Mouse (Mus musculus) kidney, embryonic 16.5 days (tissue): ENCODE data around the gene Map3k21. TPM values are rescaled to one million over a fixed set of nuclear protein-coding genes. Genes with fewer than 3 reads are reported as not detected.

Experiments
- ATAC-seq: fragments of 200-750 bp; cut with Nextera tagmentation; 2 replicates; pipeline ENCODE4 v1.8.0; 2017; ENCODE audit warnings: moderate TSS enrichment; ENCODE audit not compliant: low FRiP score, low TSS enrichment
- H3K27ac ChIP-seq: fragments of 300-500 bp; sonication (generic); 2 replicates; pipeline ENCODE4 v1.5.1; 2014; ENCODE audit warnings: low read length
- H3K27me3 ChIP-seq: fragments of 300-500 bp; sonication (generic); 2 replicates; pipeline ENCODE4 v1.6.1; 2014; ENCODE audit warnings: low read length, control low read depth, mixed read lengths; ENCODE audit not compliant: insufficient read depth
- H3K36me3 ChIP-seq: fragments of 300-500 bp; sonication (generic); 2 replicates; pipeline ENCODE4 v1.6.1; 2014; ENCODE audit warnings: low read length, control low read depth, mixed read lengths; ENCODE audit not compliant: insufficient read depth
- H3K4me1 ChIP-seq: fragments of 300-500 bp; sonication (generic); 2 replicates; pipeline ENCODE4 v1.6.1; 2014; ENCODE audit warnings: low read length, control low read depth, mixed read lengths; ENCODE audit not compliant: insufficient read depth
- H3K4me2 ChIP-seq: fragments of 300-500 bp; sonication (generic); replicated peaks from 2 replicates; pipeline ENCODE4 v1.6.1; 2014; ENCODE audit warnings: low read depth, low read length
- H3K4me3 ChIP-seq: fragments of 300-500 bp; sonication (generic); 2 replicates; pipeline ENCODE4 v1.5.1; 2014; ENCODE audit warnings: mild to moderate bottlenecking, low read length
- H3K9ac ChIP-seq: fragments of 300-500 bp; sonication (generic); replicated peaks from 2 replicates; pipeline ENCODE4 v1.6.1; 2014; ENCODE audit warnings: low read length
- H3K9me3 ChIP-seq: fragments of 300-500 bp; sonication (generic); 2 replicates; pipeline ENCODE4 v1.6.1; 2016; ENCODE audit warnings: low read length, control low read depth
- WGBS: fragments of 180-500 bp; shearing (Covaris S2); extraction: QIAGEN DNeasy Blood & Tissue Kit; methylation state at CpG from one replicate; pipeline ENCODE4 v1.1.7; 2014; 5-methylcytosine and 5-hydroxymethylcytosine counted together
- polyA plus RNA-seq: library from polyadenylated mRNA; unstranded; fragments of >200 nt; fragmentation: Nextera tagmentation; extraction: Ambion mirVana; gene quantifications from 2 replicates; pipeline ENCODE4 v1.2.1, GENCODE M21; 2015

Gene Map3k21
- polyA plus RNA-seq, result 3.9 and 4.1 TPM in 2 replicates

- H3K27me3 ChIP-seq, result peaks cover 44% of the 10 kb centered on the region
- under 1% methylated on average over 91 of the region's 93 CpGs for WGBS
Observed at GRCm38 (mm10) chr8:125910365-125911228, at the start of gene Map3k21. Gene Map3k21 (plus strand): TSS chr8:125910450.

GRCm38 (mm10) chr8:125866125-125866524, 44.1 kb upstream of the Map3k21 start:
- no peak overlapping the region for H3K27ac ChIP-seq
- no peaks in the 10 kb centered on the region for H3K27me3 ChIP-seq
- no peak overlapping the region for H3K4me3 ChIP-seq
- H3K36me3 ChIP-seq, result no peaks in the 10 kb centered on the region
- H3K9ac ChIP-seq, result no peak overlapping the region
- H3K4me1 ChIP-seq, result peaks cover 12% of the 10 kb centered on the region
- no peak overlapping the region for H3K4me2 ChIP-seq
- no peak for ATAC-seq
- WGBS, result 74% methylated on average over 12 of the region's 12 CpGs
- H3K9me3 ChIP-seq, result no peaks in the 10 kb centered on the region

More at GRCm38 (mm10) chr8:125910365-125911228, at the start of gene Map3k21:
- peak within 1 kb of the TSS; percentile 74 for H3K9ac ChIP-seq
- no peaks in the 10 kb centered on the region for H3K36me3 ChIP-seq
- H3K4me3 ChIP-seq, result peak within 1 kb of the TSS; percentile 57
- H3K4me1 ChIP-seq, result peaks cover 22% of the 10 kb centered on the region
- H3K4me2 ChIP-seq, result peak within 1 kb of the TSS; percentile 96
- peak within 1 kb of the TSS; percentile 79 for H3K27ac ChIP-seq
- peak; percentile 50 for ATAC-seq
- H3K9me3 ChIP-seq, result no peaks in the 10 kb centered on the region

GRCm38 (mm10) chr8:125868552-125868951, 41.7 kb upstream of the Map3k21 start:
- no peak for ATAC-seq
- 61% methylated on average over 7 of the region's 7 CpGs for WGBS
- H3K9ac ChIP-seq, result no peak overlapping the region
- no peaks in the 10 kb centered on the region for H3K9me3 ChIP-seq
- H3K4me3 ChIP-seq, result no peak overlapping the region
- no peaks in the 10 kb centered on the region for H3K36me3 ChIP-seq
- H3K4me1 ChIP-seq, result peaks cover 28% of the 10 kb centered on the region
- no peak overlapping the region for H3K4me2 ChIP-seq
- no peak overlapping the region for H3K27ac ChIP-seq
- H3K27me3 ChIP-seq, result no peaks in the 10 kb centered on the region

- ATAC-seq, result no peak
- Histone ChIP-seq H3K36me3 (no peaks in the 10 kb centered on the region), H3K27ac (no peak overlapping the region), H3K27me3 (no peaks in the 10 kb centered on the region), H3K9me3 (no peaks in the 10 kb centered on the region), H3K4me3 (no peak overlapping the region), H3K9ac (no peak overlapping the region), H3K4me2 (no peak overlapping the region), H3K4me1 (peaks cover 28% of the 10 kb centered on the region)
- 83% methylated on average over 3 of the region's 3 CpGs for whole genome bisulfite sequencing
Observed at GRCm38 (mm10) chr8:125869739-125870138, 40.5 kb upstream of the Map3k21 start.

- Histone ChIP-seq H3K4me2 (no peak overlapping the region), H3K9me3 (no peaks in the 10 kb centered on the region), H3K27me3 (no peaks in the 10 kb centered on the region), H3K9ac (0 out of 2 replicates have a peak overlapping the region, but pooled peaks have one; percentile 5), H3K36me3 (no peaks in the 10 kb centered on the region), H3K4me3 (no peak overlapping the region), H3K27ac (0 out of 2 replicates have a peak overlapping the region, but pooled peaks have one; percentile 2), H3K4me1 (peaks cover 28% of the 10 kb centered on the region)
- ATAC-seq, result no peak
- WGBS, result 18% methylated on average over 6 of the region's 6 CpGs
Observed at GRCm38 (mm10) chr8:125870179-125870702, 40.0 kb upstream of the Map3k21 start.

- no peaks in the 10 kb centered on the region for H3K9me3 ChIP-seq
- WGBS, result under 1% methylated on average over 7 of the region's 7 CpGs
- no peak overlapping the region for H3K4me3 ChIP-seq
- H3K4me2 ChIP-seq, result 0 out of 2 replicates have a peak overlapping the region, but pooled peaks have one; percentile 21
- peaks cover 28% of the 10 kb centered on the region for H3K4me1 ChIP-seq
- H3K36me3 ChIP-seq, result no peaks in the 10 kb centered on the region
- peak overlapping the region; percentile 2; the same call in 1 of the 2 replicates for H3K27ac ChIP-seq
- peak; percentile 74 for ATAC-seq
- 0 out of 2 replicates have a peak overlapping the region, but pooled peaks have one; percentile 5 for H3K9ac ChIP-seq
- H3K27me3 ChIP-seq, result no peaks in the 10 kb centered on the region
Observed at GRCm38 (mm10) chr8:125870821-125871321, 39.4 kb upstream of the Map3k21 start.

GRCm38 (mm10) chr8:125872501-125873249, 37.6 kb upstream of the Map3k21 start:
- H3K4me2 ChIP-seq, result no peak overlapping the region
- no peak overlapping the region for H3K4me3 ChIP-seq
- no peaks in the 10 kb centered on the region for H3K9me3 ChIP-seq
- WGBS, result 10% methylated on average over 9 of the region's 9 CpGs
- peak overlapping the region; percentile 80 for H3K27ac ChIP-seq
- no peaks in the 10 kb centered on the region for H3K36me3 ChIP-seq
- 0 out of 2 replicates have a peak overlapping the region, but pooled peaks have one; percentile 14 for H3K9ac ChIP-seq
- H3K4me1 ChIP-seq, result peaks cover 28% of the 10 kb centered on the region
- H3K27me3 ChIP-seq, result no peaks in the 10 kb centered on the region
- ATAC-seq, result peak; percentile 58

GRCm38 (mm10) chr8:125873250-125873534, 37.1 kb upstream of the Map3k21 start:
- Histone ChIP-seq H3K4me2 (no peak overlapping the region), H3K9ac (no peak overlapping the region), H3K36me3 (no peaks in the 10 kb centered on the region), H3K9me3 (no peaks in the 10 kb centered on the region), H3K4me3 (no peak overlapping the region), H3K27ac (peak overlapping the region; percentile 80), H3K4me1 (peaks cover 28% of the 10 kb centered on the region), H3K27me3 (no peaks in the 10 kb centered on the region)
- ATAC-seq, result peak; percentile 12; the same call in 1 of the 2 replicates
- 30% methylated on average over 2 of the region's 2 CpGs for WGBS

GRCm38 (mm10) chr8:125880447-125880846, 29.8 kb upstream of the Map3k21 start:
- ATAC-seq, result no peak
- H3K9me3 ChIP-seq, result no peaks in the 10 kb centered on the region
- no peak overlapping the region for H3K27ac ChIP-seq
- no peaks in the 10 kb centered on the region for H3K27me3 ChIP-seq
- H3K4me2 ChIP-seq, result no peak overlapping the region
- H3K9ac ChIP-seq, result no peak overlapping the region
- no peaks in the 10 kb centered on the region for H3K4me1 ChIP-seq
- WGBS, result 73% methylated on average over 4 of the region's 4 CpGs
- no peaks in the 10 kb centered on the region for H3K36me3 ChIP-seq
- no peak overlapping the region for H3K4me3 ChIP-seq
